Mouse (Mus musculus): ENCODE data around the gene Eloa.

Gene Eloa

DNA sequence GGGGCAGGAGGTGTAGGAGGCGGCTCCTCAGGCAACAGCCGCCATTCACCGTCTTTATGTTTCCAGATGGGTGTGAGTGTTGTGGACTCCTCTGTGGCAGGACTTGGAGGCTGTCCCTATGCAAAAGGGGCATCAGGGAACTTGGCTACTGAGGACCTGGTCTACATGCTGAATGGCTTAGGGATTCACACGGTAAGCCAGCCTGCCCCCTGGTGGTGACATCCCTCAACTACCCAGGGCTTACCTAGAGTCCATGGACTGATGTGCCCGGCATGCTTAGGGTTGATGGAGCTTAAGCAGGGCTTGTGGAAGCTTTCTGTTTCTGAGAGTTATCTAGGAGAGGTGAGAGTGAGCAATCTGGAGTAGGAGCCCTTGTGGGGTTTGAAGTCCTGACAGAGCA is 60.8 kb downstream of the Eloa start:
- in situ Hi-C loops (cut with MboI, MseI) = loop anchor here (25.0 kb wide), 1 partner anchor 1902 kb away; the partner anchor contains the start of gene Ece1

- in situ Hi-C loops (cut with MboI, MseI) = loop anchor here (25.0 kb wide), 1 partner anchor 1904 kb away; the partner anchor contains the start of gene Ece1
Measured at GRCm38 (mm10) chr4:135958354-135958753, 63.2 kb downstream of the Eloa start.

GRCm38 (mm10) chr4:135955886-135956285 is 65.7 kb downstream of the Eloa start:
- in situ Hi-C loops (cut with MboI, MseI) = loop anchor here (25.0 kb wide), 1 partner anchor 1906 kb away; the partner anchor contains the start of gene Ece1

- in situ Hi-C loops (cut with MboI, MseI) = loop anchor here (25.0 kb wide), 1 partner anchor 1908 kb away; the partner anchor contains the start of gene Ece1
Measured at GRCm38 (mm10) chr4:135954241-135954640, 67.3 kb downstream of the Eloa start.

All from T-helper 2 cell (primary cell).